Mouse (Mus musculus) cerebellum, adult 2 months (tissue): ENCODE results near the gene Mcrip1.

Experiments
- CTCF ChIP-seq: fragments of 200-500 bp; IDR thresholded peaks from 2 replicates; pipeline ENCODE4 v1.5.1; 2011; ENCODE audit warnings: low read depth, mild to moderate bottlenecking, control low read depth, low read length, moderate library complexity, borderline replicate concordance; ENCODE audit not compliant: insufficient read depth
- POLR2A ChIP-seq: fragments of 200-500 bp; IDR thresholded peaks from 2 replicates; pipeline ENCODE4 v1.6.1; 2011; ENCODE audit warnings: low read length, control low read depth, borderline replicate concordance; ENCODE audit not compliant: insufficient read depth

GRCm38 (mm10) chr11:120538955-120539284 is 10.6 kb downstream of the Mcrip1 start:
- TF ChIP-seq POLR2A, result no peak
- TF ChIP-seq CTCF, result no peak
